Mouse (Mus musculus) C2C12 (cell line): ENCODE measurements around the gene Cd151. TPM values are rescaled to one million over a fixed set of nuclear protein-coding genes. Genes with fewer than 3 reads are reported as not detected.
A peak's percentile ranks its signal among the peaks of the same experiment; 100 is the strongest.

Source experiments
- H3K27me3 ChIP-seq: one replicate; pipeline ENCODE4 v1.6.1; 2011; ENCODE audit not compliant: control insufficient read depth, insufficient read depth, insufficient read length
- H3K36me3 ChIP-seq: one replicate; pipeline ENCODE4 v1.6.1; 2011; ENCODE audit not compliant: control insufficient read depth, insufficient read depth
- H3K4me3 ChIP-seq: one replicate; pipeline ENCODE4 v1.5.1; 2011; ENCODE audit warnings: mild to moderate bottlenecking, control low read depth; ENCODE audit not compliant: poor library complexity, insufficient read depth, severe bottlenecking
- H3K79me2 ChIP-seq: one replicate; pipeline ENCODE4 v1.6.1; 2011; ENCODE audit not compliant: control insufficient read depth, insufficient read depth
- H3K79me3 ChIP-seq: one replicate; pipeline ENCODE4 v1.6.1; 2011; ENCODE audit warnings: low read depth, control low read depth
- H3ac ChIP-seq: one replicate; pipeline ENCODE3; 2011; ENCODE audit warnings: low read depth; ENCODE audit not compliant: control insufficient read depth, insufficient read length
- CEBPB ChIP-seq: IDR thresholded peaks from one replicate; pipeline ENCODE4 v1.6.1; 2011; ENCODE audit warnings: low read depth, mild to moderate bottlenecking, control low read depth, moderate library complexity
- CTCF ChIP-seq: IDR thresholded peaks from one replicate; pipeline ENCODE4 v1.5.1; 2011; ENCODE audit not compliant: control insufficient read depth, insufficient read depth, insufficient read length
- FOSL1 ChIP-seq: IDR thresholded peaks from one replicate; pipeline ENCODE4 v1.8.0; 2011; ENCODE audit warnings: mild to moderate bottlenecking, low read length; ENCODE audit not compliant: poor library complexity, insufficient read depth, severe bottlenecking
- MAX ChIP-seq: IDR thresholded peaks from one replicate; pipeline ENCODE4 v1.6.1; 2011; ENCODE audit warnings: mild to moderate bottlenecking, control low read depth
- MYOD1 ChIP-seq: IDR thresholded peaks from one replicate; pipeline ENCODE4 v1.6.1; 2011; ENCODE audit warnings: low read depth; ENCODE audit not compliant: control insufficient read depth, insufficient read length
- MYOG ChIP-seq: IDR thresholded peaks from one replicate; pipeline ENCODE4 v1.6.1; 2011; ENCODE audit not compliant: control insufficient read depth, insufficient read length; ENCODE audit errors: extremely low read depth
- USF1 ChIP-seq: IDR thresholded peaks from one replicate; pipeline ENCODE4 v1.6.1; 2011; ENCODE audit warnings: low read depth, mild to moderate bottlenecking, control low read depth, moderate library complexity
- polyA plus RNA-seq: library from polyadenylated mRNA; unstranded; fragments of >200 nt; fragmentation: generic; extraction: Trizol; gene quantifications from one replicate; pipeline ENCODE4 v1.2.1, GENCODE M21; 2012; ENCODE audit warnings: missing spikeins

The Cd151 gene
- polyA plus RNA-seq, 1 experiment: 334 TPM

GRCm38 (mm10) chr7:141458661-141459060 is 8.5 kb upstream of the Cd151 start:
- H3K79me2 ChIP-seq: no peaks in the 10 kb centered on the region
- H3K4me3 ChIP-seq: no peak overlapping the region
- no peaks in the 10 kb centered on the region for H3K79me3 ChIP-seq
- H3ac ChIP-seq: no peak overlapping the region
- H3K27me3 ChIP-seq: no peaks in the 10 kb centered on the region
- peaks cover 3% of the 10 kb centered on the region for H3K36me3 ChIP-seq
- no peak for TF ChIP-seq CEBPB
- TF ChIP-seq MYOD1: no peak
- no peak for TF ChIP-seq FOSL1
- TF ChIP-seq MAX: no peak
- TF ChIP-seq MYOG: no peak
- TF ChIP-seq USF1: no peak
- no peak for TF ChIP-seq CTCF

GRCm38 (mm10) chr7:141459301-141459711 is 7.9 kb upstream of the Cd151 start:
- no peaks in the 10 kb centered on the region for H3K79me3 ChIP-seq
- no peak overlapping the region for H3ac ChIP-seq
- peaks cover 3% of the 10 kb centered on the region for H3K36me3 ChIP-seq
- TF ChIP-seq FOSL1: no peak
- no peak for TF ChIP-seq MYOG
- TF ChIP-seq CTCF: no peak
- TF ChIP-seq USF1: no peak
- no peak for TF ChIP-seq MYOD1
- TF ChIP-seq CEBPB: no peak
- TF ChIP-seq MAX: no peak
- H3K27me3 ChIP-seq: no peaks in the 10 kb centered on the region
- H3K4me3 ChIP-seq: no peak overlapping the region
- H3K79me2 ChIP-seq: no peaks in the 10 kb centered on the region

- TF ChIP-seq CEBPB: no peak
- TF ChIP-seq MAX: no peak
- TF ChIP-seq MYOG: no peak
- TF ChIP-seq USF1: no peak
- no peak for TF ChIP-seq MYOD1
- TF ChIP-seq FOSL1: no peak
- TF ChIP-seq CTCF: no peak
- no peak overlapping the region for H3K4me3 ChIP-seq
- H3ac ChIP-seq: no peak overlapping the region
- no peaks in the 10 kb centered on the region for H3K79me2 ChIP-seq
- H3K27me3 ChIP-seq: no peaks in the 10 kb centered on the region
- H3K79me3 ChIP-seq: no peaks in the 10 kb centered on the region
- peaks cover 3% of the 10 kb centered on the region for H3K36me3 ChIP-seq
These were observed 7.2 kb upstream of the Cd151 start for GRCm38 (mm10) chr7:141460001-141460390.

DNA sequence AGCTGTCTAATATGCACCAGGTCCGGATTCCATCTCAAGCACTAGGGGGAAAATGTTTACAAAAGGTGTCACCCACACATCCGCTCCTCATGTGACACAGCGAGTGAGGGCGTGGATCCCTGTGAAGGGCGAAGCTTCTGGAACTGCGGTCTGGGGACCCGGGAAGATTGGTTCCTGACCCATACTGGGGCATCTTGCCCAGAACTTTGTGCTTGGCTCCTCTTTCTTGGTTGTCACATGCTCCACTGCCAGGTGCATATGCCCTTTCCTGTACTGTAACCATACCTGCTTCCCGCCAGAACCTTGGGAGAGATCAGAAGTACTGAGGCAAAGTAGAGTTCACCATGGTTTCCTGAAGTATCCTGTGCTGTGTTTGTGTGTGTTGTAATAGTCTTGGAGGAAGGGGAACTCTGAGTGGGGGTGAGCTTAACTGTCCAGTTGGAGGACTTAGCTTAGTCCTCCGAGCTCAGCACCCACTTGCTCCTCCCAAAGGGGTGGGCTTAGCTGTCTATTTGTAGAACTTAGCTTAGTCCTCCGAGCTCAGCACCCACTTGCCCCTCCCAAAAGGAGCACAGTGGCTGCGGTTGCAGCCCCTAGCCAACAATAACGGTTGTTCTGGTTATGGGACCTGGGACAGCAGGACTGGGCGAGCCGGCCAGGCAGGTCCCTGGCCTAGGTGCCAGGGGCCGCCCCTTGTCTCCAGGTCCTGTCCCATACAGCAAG is 6.6 kb upstream of the Cd151 start, which contains the start of gene Cracr2b:
Gene Cracr2b, plus strand, starts transcription at position 704 of the 723 bp plus-strand sequence.
- peaks cover 3% of the 10 kb centered on the region for H3K36me3 ChIP-seq
- TF ChIP-seq MAX (no peak), CEBPB (no peak), MYOD1 (no peak), MYOG (no peak), USF1 (no peak), CTCF (no peak), FOSL1 (no peak)
- no peaks in the 10 kb centered on the region for H3K79me3 ChIP-seq
- peak within 1 kb of the TSS; percentile 39 for H3ac ChIP-seq
- H3K79me2 ChIP-seq: no peaks in the 10 kb centered on the region
- no peak within 1 kb of the TSS for H3K4me3 ChIP-seq
- H3K27me3 ChIP-seq: no peaks in the 10 kb centered on the region

DNA sequence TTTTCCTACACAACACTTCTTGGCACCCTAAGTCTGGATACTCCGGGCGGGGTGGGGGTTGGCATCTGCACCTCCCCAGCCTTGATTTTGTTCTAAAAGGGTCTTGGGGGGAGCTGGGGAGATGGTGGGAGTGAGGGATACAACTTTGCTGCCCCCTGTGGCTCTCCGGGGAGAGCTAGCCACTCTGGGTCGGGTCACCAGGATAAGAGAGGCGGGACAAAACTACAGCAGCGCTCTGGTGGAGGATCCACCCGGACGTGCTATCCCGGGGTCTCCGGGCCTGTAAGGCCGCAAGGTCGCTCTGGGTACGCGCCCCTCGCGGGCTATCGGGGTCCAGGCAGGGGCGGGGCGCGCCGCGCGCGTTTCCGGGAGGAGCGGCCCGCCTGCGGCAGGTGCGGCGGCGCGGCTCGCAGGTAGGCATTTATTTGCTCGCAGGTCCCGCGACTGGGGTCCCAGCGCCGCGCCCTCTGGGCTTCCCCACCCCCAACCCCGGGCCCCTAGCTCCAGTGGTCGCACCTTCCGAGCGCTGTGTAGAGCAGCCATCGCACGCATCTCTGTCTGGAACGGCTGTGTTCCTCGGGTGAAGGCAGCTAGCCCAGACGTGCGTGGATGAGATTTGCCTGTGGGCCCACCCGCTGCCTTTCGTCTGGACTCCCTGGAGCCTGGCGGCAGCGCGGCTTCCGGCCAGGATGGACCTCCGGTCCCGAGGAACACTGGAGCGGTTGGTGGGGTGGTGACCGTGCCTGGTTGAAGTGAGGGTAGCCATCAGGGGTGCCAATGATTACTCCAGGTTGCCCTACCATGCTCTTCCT is 5.5 kb upstream of the Cd151 start:
- Histone ChIP-seq H3K4me3 (no peak overlapping the region), H3K79me2 (peaks cover 4% of the 10 kb centered on the region), H3K27me3 (no peaks in the 10 kb centered on the region), H3ac (peak overlapping the region; percentile 39), H3K36me3 (peaks cover 3% of the 10 kb centered on the region), H3K79me3 (no peaks in the 10 kb centered on the region)
- TF ChIP-seq CEBPB (no peak), CTCF (no peak), MAX (no peak), MYOG (no peak), MYOD1 (no peak), FOSL1 (no peak), USF1 (no peak)

DNA sequence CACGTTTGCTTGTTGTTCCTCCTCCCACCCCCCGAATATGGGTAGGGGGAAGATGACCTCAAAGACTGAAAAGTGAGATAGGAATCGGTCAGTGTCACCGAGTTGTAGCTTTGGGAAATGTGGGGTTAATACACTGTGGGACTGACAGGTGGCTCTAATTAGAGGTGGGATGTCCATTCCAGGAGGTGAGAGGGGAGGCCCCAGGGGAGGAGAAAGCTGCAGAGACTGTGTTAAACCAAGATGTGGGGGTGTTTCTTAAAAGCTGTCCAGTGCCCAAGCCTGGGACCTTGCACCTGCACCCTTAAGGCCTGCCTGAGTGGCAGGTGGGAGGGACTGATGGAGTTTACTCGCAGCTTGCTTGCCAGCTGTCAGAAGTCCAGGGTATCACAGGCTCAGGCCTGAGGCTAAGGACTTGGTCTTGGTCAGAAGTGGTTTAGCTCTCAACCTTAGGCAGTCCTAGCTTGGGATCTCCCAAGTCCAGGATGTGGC is 4.8 kb upstream of the Cd151 start:
- no peak for TF ChIP-seq MYOG
- Histone ChIP-seq H3K27me3 (no peaks in the 10 kb centered on the region), H3K79me3 (no peaks in the 10 kb centered on the region), H3K79me2 (peaks cover 11% of the 10 kb centered on the region), H3K36me3 (peaks cover 3% of the 10 kb centered on the region), H3K4me3 (no peak overlapping the region), H3ac (no peak overlapping the region)
